Mouse (Mus musculus): Measurements from ENCODE around the gene Tma7. TPM values are rescaled to one million over a fixed set of nuclear protein-coding genes. Genes with fewer than 3 reads are reported as not detected.

Gene Tma7
- polyA plus RNA-seq, 1 experiment from 2014 or later, result 785 TPM

DNA sequence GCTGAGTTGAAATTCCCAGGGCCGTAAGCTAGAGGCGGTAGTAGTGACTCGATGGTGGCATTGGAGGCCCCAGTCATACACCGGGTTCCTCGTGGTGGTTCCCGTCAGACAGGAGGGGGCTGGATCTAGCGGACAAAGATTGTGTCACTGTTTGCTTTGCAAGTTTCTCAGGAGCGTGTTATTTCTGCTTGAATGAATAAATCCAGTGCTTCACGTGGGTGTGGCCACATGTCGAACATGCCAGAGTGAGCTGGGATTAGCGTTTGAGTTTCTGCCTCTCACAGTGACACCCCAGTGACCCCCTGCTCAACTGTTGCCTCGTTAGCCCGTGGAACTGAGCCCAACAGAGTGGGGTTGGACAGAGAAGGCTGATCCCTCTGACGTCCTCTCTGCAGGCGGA, 8.1 kb upstream of the Tma7 start:
- no peak overlapping the region for H3K27ac ChIP-seq
- no peaks in the 10 kb centered on the region for H3K9me3 ChIP-seq
- H3K4me3 ChIP-seq, result no peak overlapping the region
- H3K27me3 ChIP-seq (ENCODE audit: insufficient read depth, poor library complexity, severe bottlenecking), result peaks cover 17% of the 10 kb centered on the region
- H3K4me1 ChIP-seq (replicated peaks), result peaks cover 55% of the 10 kb centered on the region
- DNase-seq (ENCODE audit: low spot score), result no peak
- peaks cover 44% of the 10 kb centered on the region for H3K36me3 ChIP-seq
- 76% methylated on average over 15 of the region's 15 CpGs for WGBS

DNA sequence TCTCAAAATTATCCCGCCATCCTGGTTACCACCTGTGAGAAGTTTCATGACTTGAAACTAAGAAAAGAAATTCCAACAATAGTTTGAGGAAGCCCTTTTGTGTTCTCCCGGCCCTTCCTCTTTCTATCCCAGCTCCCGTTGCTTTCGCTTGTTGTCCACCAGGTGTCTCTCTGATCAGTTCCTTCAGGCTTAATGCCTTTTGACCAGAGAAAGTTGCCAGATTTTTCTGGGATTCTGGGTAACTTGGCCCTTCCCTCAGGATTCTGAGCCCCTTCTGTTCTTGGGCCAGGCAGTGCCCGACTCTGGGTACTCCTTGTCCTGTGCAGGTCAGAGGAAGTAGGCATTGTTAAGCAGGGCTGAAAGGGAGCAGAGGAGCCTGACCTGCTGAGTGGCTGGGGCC, 5.6 kb upstream of the Tma7 start:
- Histone ChIP-seq H3K27ac (no peak overlapping the region), H3K4me1 (replicated peaks) (peaks cover 42% of the 10 kb centered on the region), H3K36me3 (peaks cover 41% of the 10 kb centered on the region), H3K4me3 (no peak overlapping the region), H3K9me3 (no peaks in the 10 kb centered on the region), H3K27me3 (ENCODE audit: insufficient read depth, poor library complexity, severe bottlenecking) (peaks cover 17% of the 10 kb centered on the region)
- peak; percentile 18 for DNase-seq (ENCODE audit: low spot score)
- WGBS, result 15% methylated on average over 5 of the region's 5 CpGs

DNA sequence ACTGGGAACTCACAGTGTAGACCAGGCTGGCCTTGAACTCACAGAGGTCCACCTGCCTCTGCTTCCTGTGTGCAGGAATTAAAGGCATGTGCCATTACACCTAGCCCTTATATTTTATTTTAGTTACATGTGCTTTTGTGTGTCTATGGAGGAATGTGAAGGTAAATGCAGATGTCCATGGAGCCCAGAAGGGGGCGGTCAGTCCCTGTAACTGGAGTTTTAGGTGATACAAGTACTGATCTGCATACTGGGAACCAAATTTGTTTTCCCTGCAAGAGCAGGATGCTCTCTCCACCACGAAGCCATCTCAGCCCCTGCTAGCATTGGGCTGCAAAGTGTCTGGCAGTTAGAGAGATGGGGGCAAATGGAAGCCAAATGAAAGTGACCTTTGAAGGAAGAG, 2.5 kb upstream of the Tma7 start:
- WGBS, result 22% methylated on average over 2 of the region's 2 CpGs
- no peak for DNase-seq (ENCODE audit: low spot score)

DNA sequence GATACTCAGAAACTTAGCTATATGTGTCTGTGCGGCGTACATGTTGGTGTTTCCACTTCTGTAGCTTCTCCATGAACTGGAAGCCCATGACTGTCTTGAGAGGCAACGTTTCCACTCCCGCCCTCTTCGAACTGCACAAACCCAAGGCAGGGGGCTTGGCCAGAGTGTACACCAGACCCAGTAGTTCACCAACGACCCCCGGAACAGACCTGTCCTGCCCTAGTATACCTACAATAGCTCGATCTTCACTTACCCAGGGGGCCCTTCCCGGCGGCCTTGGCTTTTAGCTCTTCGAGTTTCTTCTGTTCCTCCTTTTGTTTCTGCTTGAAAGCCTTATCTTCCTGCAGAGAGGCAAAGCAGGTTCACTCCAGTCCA, 651 bp downstream of the Tma7 start:
- WGBS, result 5% methylated on average over 11 of the region's 11 CpGs
- H3K9me3 ChIP-seq, result no peaks in the 10 kb centered on the region
- no peaks in the 10 kb centered on the region for H3K27me3 ChIP-seq (ENCODE audit: insufficient read depth, poor library complexity, severe bottlenecking)

More for the DNA sequence above, 2.5 kb upstream of the Tma7 start:
- H3K36me3 ChIP-seq, result peaks cover 23% of the 10 kb centered on the region
- no peak overlapping the region for H3K4me3 ChIP-seq
- no peaks in the 10 kb centered on the region for H3K9me3 ChIP-seq
- H3K27ac ChIP-seq, result no peak overlapping the region
- peaks cover 42% of the 10 kb centered on the region for H3K4me1 ChIP-seq (replicated peaks)
- H3K27me3 ChIP-seq (ENCODE audit: insufficient read depth, poor library complexity, severe bottlenecking), result no peaks in the 10 kb centered on the region; the same call in 1 of the 2 replicates

DNA sequence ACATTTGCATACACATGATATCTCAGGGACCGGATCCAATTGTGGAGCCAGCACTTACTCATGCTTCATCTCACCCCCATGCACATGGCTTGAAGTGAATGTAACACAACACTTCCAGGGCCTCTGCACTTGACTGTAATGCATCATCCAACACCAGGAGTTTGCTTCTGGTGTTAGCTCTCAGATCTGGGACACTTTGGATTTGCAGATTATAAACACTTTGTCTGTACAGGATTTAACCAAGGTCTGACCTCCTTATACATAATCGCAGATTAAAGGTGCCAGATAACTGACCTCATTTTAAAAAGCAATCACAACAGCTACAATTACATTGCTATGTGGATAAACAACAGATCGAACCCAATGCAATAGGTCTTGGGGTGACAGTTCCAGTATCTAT, 1.9 kb downstream of the Tma7 start:
- 95% methylated on average over 3 of the region's 3 CpGs for WGBS

More for the DNA sequence above, 651 bp downstream of the Tma7 start:
- Histone ChIP-seq H3K36me3 (peaks cover 28% of the 10 kb centered on the region), H3K27ac (peak overlapping the region; percentile 94), H3K4me3 (peak overlapping the region; percentile 92), H3K4me1 (replicated peaks) (peaks cover 28% of the 10 kb centered on the region)
- DNase-seq (ENCODE audit: low spot score), result no peak

DNA sequence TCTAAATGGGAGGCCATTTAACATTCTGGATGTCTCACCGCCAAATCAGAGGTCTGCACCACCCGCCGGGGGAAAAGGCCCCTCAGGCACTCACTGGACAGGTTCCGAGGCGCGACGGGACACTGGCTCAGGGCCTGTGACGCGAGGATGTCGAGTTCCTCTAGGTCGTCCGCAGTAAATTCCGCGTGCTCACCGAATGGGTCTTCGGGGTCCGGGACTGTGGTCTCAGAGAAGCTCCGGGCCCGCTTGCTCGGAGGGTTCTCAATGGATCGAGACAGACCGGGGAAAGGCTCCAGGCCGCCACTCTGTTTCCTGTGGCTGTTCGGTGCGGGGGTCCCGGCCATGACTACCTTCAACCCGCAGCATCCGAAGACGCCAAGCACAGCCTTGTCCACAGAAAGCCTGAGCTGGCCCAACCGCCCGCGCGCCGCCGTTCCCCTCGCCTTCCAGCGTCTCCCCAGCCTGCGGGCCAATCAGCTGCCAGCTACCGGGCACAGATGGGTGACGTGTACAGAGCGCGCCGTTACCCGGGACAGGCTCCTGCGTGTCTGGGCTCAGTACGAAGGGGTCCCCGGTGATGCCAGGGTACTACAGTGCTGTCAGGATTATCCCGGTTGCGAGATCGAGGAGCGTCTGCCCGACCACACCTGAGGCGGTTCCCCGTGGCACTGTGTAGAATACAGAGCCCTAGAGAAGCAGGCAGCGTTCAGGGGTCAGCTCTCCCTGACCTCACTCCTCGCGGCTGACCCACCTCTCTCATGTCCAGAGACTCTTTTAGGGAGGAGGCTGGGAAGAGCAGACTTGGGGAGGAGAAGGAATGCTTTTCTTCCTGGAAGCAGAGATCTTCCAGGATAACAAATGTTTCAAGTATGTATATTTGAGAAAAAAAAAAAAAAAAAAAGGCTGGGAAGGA, 8.5 kb downstream of the Tma7 start, which contains the start of gene Atrip:
Gene Atrip, minus strand, starts transcription at position 464 of the 913 bp plus-strand sequence.
- Histone ChIP-seq H3K36me3 (peaks cover 36% of the 10 kb centered on the region), H3K4me3 (peak within 1 kb of the TSS; percentile 80), H3K4me1 (replicated peaks) (peaks cover 21% of the 10 kb centered on the region), H3K27me3 (ENCODE audit: insufficient read depth, poor library complexity, severe bottlenecking) (no peaks in the 10 kb centered on the region), H3K27ac (peak within 1 kb of the TSS; percentile 89), H3K9me3 (no peaks in the 10 kb centered on the region)
- DNase-seq (ENCODE audit: low spot score), result peak; percentile 92
- under 1% methylated on average over 57 of the region's 57 CpGs for WGBS

More for the DNA sequence above, 1.9 kb downstream of the Tma7 start:
- no peak overlapping the region for H3K27ac ChIP-seq
- no peaks in the 10 kb centered on the region for H3K27me3 ChIP-seq (ENCODE audit: insufficient read depth, poor library complexity, severe bottlenecking)
- H3K9me3 ChIP-seq, result no peaks in the 10 kb centered on the region
- peak overlapping the region; percentile 92 for H3K4me3 ChIP-seq
- DNase-seq (ENCODE audit: low spot score), result no peak
- H3K36me3 ChIP-seq, result peaks cover 28% of the 10 kb centered on the region
- H3K4me1 ChIP-seq (replicated peaks), result peaks cover 28% of the 10 kb centered on the region

DNA sequence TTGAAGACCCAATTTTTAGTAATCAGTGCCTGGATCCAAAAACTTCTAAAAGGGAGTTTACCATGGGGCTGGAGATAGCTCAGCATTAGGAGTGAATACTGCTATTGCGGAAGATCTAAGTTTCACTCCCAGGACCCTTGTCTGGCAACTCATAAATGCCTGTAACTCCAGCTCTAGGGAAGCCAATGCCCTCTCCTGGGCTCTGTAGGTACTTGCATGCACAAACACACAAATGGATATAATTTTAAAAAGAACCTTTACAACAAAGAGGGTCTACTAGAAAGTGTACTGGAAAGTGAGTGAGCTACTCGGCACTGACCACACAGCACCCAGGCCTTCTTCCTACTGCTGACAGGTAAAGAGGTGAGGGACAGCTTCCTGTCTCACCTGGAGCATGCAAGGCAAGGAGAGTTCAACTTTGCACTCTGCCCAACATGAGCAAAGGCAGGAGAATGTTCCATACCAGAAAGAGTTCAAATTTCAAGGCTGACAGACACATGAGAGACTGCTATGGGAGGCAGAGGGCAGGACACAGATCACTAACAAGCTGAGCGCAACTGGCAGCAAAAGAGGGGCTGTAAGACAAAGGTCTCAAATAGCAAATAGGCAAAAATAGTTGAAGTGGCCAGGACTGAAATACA, 14.2 kb downstream of the Tma7 start:
- no peak overlapping the region for H3K27ac ChIP-seq
- no peaks in the 10 kb centered on the region for H3K9me3 ChIP-seq
- peaks cover 10% of the 10 kb centered on the region for H3K4me1 ChIP-seq (replicated peaks)
- H3K27me3 ChIP-seq (ENCODE audit: insufficient read depth, poor library complexity, severe bottlenecking), result no peaks in the 10 kb centered on the region
- peaks cover 86% of the 10 kb centered on the region for H3K36me3 ChIP-seq
- no peak overlapping the region for H3K4me3 ChIP-seq
- 96% methylated on average over 3 of the region's 3 CpGs for WGBS
- DNase-seq (ENCODE audit: low spot score), result no peak

DNA sequence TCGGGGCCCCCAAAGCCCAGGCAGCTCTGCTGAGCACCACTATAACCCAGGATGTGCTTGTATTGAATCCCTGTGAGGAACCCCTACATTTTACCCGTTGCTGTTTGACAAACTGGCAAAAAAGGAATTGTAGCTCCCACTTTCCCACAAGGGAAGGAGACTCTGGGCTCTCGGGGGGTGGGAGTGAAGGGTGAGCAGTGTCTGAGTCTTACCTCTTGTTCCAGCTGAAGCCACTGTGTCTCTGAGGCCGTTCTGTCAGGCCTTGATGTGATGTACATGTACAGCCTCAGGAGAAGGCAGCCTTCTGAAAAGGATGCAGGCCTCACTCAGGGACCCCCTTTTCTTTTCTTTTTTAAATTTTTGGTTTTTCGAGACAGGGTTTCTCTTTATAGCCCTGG, 21.5 kb downstream of the Tma7 start:
- Histone ChIP-seq H3K27me3 (ENCODE audit: insufficient read depth, poor library complexity, severe bottlenecking) (no peaks in the 10 kb centered on the region), H3K9me3 (no peaks in the 10 kb centered on the region), H3K27ac (no peak overlapping the region), H3K4me3 (no peak overlapping the region), H3K36me3 (peaks cover 97% of the 10 kb centered on the region), H3K4me1 (replicated peaks) (peaks cover 16% of the 10 kb centered on the region)
- DNase-seq (ENCODE audit: low spot score), result no peak
- WGBS, result 91% methylated on average over 5 of the region's 5 CpGs

DNA sequence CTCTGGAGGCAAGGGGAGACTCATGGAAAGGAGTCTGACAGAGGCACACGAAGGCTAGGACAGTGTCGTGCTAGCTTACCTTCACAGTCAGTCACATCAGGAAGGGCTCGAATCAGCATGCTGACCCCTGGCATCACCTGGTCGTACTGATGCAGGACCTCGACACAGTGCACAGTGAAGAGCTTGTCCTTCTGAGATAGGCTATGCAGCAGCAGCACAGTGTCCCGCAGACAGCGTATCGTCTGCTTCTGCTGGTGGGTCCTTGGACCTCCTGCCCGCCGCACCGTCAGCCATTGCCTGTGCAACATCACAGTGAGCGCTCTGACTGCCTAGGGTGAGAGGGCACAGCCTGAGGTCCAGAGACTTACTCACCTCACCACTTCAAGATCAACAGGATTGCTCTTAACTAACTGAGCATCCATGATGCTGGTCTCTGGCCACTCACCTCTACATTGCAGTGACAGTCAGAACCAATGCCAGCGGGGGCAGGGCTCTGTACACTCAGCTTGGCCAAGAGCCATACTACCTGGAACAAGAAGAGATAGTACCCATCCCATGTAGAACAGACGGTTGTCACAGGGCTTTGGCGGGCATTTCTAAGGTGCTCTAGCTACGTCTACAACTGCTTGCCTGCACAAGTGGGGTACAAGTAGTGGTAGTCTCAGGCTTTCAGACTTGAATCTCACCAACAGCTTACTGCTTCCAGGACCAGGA, 22.0 kb downstream of the Tma7 start:
- Histone ChIP-seq H3K27ac (peak overlapping the region; percentile 87; the same call in 1 of the 2 replicates), H3K9me3 (no peaks in the 10 kb centered on the region), H3K36me3 (peaks cover 92% of the 10 kb centered on the region), H3K4me1 (replicated peaks) (peaks cover 19% of the 10 kb centered on the region), H3K27me3 (ENCODE audit: insufficient read depth, poor library complexity, severe bottlenecking) (no peaks in the 10 kb centered on the region), H3K4me3 (no peak overlapping the region)
- DNase-seq (ENCODE audit: low spot score), result no peak
- 90% methylated on average over 16 of the region's 16 CpGs for WGBS

DNA sequence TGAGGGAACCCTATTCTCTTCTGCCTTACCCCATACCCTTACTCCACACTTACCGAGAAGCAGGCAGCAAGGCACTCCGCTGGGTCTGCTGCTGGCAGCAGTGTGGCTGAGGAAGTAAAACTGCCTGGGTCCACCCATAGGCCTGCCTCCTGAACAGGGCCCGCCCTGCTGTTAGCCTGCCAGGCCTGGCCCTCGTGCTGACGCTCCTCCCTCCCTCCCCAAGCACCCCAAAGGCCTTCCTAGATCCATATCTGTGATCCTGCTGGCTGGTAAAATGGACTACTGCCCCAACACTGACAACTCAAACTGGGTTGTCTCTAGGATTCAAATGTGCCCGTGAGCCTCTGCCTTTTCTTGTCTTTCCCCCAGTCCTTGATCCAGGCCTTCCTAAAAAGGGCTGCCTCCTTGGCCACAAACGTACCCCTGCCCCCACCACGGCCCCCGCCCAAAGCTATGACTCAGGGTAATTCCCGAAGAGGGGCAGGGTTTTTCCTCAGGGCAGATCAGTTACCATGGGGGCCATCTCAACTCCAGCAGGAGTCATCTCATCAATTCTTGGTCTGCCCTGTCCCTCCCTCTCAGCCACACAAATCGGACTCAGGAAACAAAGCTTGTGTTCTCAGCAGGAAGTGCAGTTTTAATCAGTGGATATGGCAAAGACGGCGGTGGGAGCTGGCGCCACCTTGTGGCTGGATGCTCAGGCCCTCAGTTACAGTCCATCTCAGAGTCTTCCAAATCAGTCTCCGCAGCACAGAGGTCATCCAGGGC, 23.1 kb downstream of the Tma7 start, which contains the start of gene Trex1:
Gene Trex1, minus strand, starts transcription at position 599 of the 768 bp plus-strand sequence.
- DNase-seq (ENCODE audit: low spot score), result peak; percentile 87
- Histone ChIP-seq H3K4me1 (replicated peaks) (peaks cover 28% of the 10 kb centered on the region), H3K4me3 (peak within 1 kb of the TSS; percentile 43), H3K36me3 (peaks cover 82% of the 10 kb centered on the region), H3K27ac (peak within 1 kb of the TSS; percentile 87), H3K27me3 (ENCODE audit: insufficient read depth, poor library complexity, severe bottlenecking) (no peaks in the 10 kb centered on the region), H3K9me3 (no peaks in the 10 kb centered on the region)
- 33% methylated on average over 15 of the region's 15 CpGs for WGBS

DNA sequence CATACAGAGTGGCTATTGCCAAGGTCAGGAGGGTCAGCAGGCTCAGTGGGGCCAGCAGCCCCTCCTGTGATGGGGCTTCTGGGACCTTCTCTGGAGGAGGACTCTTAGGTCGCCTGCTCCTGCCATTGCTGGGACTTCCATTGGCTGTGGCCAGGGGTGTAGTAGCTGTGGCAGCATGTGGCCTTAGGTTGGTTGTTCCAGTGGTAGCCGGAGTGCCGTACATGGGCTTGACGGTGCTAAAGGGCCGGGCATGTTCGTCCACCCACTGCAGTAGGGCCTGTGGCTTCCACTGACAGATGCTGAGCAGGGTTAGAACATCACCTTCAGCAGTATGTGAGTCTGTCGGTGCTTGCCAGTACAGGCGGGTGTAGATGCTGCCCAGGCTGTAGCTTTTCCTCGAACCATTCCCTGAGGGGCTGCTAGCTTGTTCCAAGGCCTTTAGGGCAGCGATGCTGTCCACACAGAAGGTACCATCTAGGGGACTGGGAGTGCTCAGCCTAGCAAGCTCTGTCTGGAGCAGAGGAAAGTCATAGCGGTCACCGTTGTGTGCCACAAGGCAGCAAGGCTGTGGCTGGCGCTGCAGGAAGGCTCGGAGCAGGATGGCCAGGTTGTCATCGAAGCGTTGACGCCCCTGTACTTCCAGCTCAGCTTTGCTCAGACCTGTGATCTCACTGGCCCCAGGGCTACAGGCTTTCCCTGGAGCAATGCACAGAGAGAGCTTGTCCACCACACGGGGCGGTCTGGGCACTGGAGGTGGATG, 24.2 kb downstream of the Tma7 start:
- Histone ChIP-seq H3K36me3 (peaks cover 70% of the 10 kb centered on the region), H3K27ac (no peak overlapping the region; the same call in 1 of the 2 replicates), H3K4me1 (replicated peaks) (peaks cover 30% of the 10 kb centered on the region), H3K9me3 (no peaks in the 10 kb centered on the region), H3K27me3 (ENCODE audit: insufficient read depth, poor library complexity, severe bottlenecking) (no peaks in the 10 kb centered on the region), H3K4me3 (no peak overlapping the region)
- no peak for DNase-seq (ENCODE audit: low spot score)
- 92% methylated on average over 19 of the region's 19 CpGs for WGBS
